Mouse (Mus musculus) lung, adult 18-20 months (tissue): Measurements from ENCODE around the gene Dppa3.

Source experiments
- DNase-seq, 2 experiments: peaks; one replicate each; pipeline ENCODE4 v3.0.0; 2022; ENCODE audit warnings: mixed read lengths in 2 of 2

The Dppa3 gene

DNA sequence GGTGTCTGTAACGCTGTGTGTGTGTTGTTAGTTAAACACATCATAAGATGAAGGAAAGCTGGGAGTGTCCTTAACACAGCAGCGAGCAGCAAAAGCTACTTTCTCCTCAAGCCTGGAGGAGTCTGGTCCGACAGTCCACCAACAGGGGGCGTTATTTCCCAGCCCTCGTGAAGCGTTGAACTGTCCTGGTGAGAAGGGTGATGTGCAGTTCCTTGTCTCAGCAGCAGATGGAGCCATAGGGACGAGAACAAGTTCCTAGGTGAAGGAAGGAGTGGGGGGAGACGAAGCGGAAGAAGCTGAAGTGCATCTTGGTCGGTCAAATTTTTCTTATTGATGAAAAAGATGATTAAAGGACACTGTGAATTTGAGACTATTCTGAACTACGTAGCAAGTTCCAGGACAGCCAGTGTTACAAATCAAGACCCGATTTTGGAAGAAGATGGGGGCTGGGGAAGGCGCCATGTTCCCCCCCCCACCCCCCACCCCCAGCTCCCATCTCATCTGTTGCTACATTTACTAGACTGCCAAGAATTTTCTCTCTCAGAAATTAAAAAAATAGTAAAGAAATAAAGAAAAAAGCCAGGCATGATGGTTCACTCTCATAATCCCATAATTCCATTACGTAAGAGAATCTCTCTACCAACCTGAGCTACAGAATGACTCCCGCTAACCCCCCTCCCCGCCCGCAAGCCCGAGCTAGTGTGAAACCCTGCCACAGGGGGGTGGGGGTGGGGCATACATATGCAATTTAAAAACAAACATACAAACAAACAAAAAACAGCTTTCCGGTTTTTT lies 43.4 kb downstream of the Dppa3 start:
- peak; percentile 87 to 91 for DNase-seq

- no peak for DNase-seq
Observed at GRCm38 (mm10) chr6:122670201-122670551, 44.0 kb downstream of the Dppa3 start.

- DNase-seq, result no peak
Observed at GRCm38 (mm10) chr6:122670841-122671240, 44.6 kb downstream of the Dppa3 start.

GRCm38 (mm10) chr6:122672746-122673145 lies 46.5 kb downstream of the Dppa3 start:
- peak in 1 of 2 experiments; percentile 16 for DNase-seq
